Mouse (Mus musculus) hindbrain, embryonic 11.5 days (tissue): ENCODE measurements at regions not wholly inside any gene's neighbourhood (a gene's known extent, or its start where the extent isn't known, plus 50 kb on each side); places are given as distances from the start of the nearest gene placed in this dataset.

ENCODE experiments used
- ATAC-seq: fragments of 200-750 bp; cut with Nextera tagmentation; 2 replicates; pipeline ENCODE4 v1.8.0; 2017; ENCODE audit warnings: mild to moderate bottlenecking, moderate TSS enrichment, moderate library complexity; ENCODE audit not compliant: low FRiP score
- DNase-seq: peaks from one replicate; pipeline ENCODE4 v3.0.0-alpha.2; 2015; ENCODE audit warnings: low spot score
- H3K27ac ChIP-seq: fragments of 300-500 bp; sonication (generic); 2 replicates; pipeline ENCODE4 v1.5.1; 2014; ENCODE audit warnings: mild to moderate bottlenecking, low read depth, low read length
- H3K27me3 ChIP-seq: fragments of 300-500 bp; sonication (generic); 2 replicates; pipeline ENCODE4 v1.6.1; 2014; ENCODE audit warnings: mild to moderate bottlenecking, low read length, moderate library complexity, mixed read lengths; ENCODE audit not compliant: control insufficient read depth, insufficient read depth
- H3K36me3 ChIP-seq: fragments of 300-500 bp; sonication (generic); 2 replicates; pipeline ENCODE4 v1.6.1; 2014; ENCODE audit warnings: mild to moderate bottlenecking, low read length, moderate library complexity, mixed read lengths; ENCODE audit not compliant: control insufficient read depth, insufficient read depth
- H3K4me1 ChIP-seq: fragments of 300-500 bp; sonication (generic); replicated peaks from 2 replicates; pipeline ENCODE4 v1.6.1; 2014; ENCODE audit warnings: low read length, mixed read lengths; ENCODE audit not compliant: control insufficient read depth, insufficient read depth
- H3K4me2 ChIP-seq: fragments of 300-500 bp; sonication (generic); replicated peaks from 2 replicates; pipeline ENCODE4 v1.6.1; 2014; ENCODE audit warnings: mild to moderate bottlenecking, low read depth, low read length
- H3K4me3 ChIP-seq: fragments of 300-500 bp; sonication (generic); 2 replicates; pipeline ENCODE4 v1.5.1; 2014; ENCODE audit warnings: low read depth, low read length
- H3K9ac ChIP-seq: fragments of 300-500 bp; sonication (generic); 2 replicates; pipeline ENCODE4 v1.6.1; 2014; ENCODE audit warnings: low read depth, low read length
- H3K9me3 ChIP-seq: fragments of 300-500 bp; sonication (generic); 2 replicates; pipeline ENCODE4 v1.6.1; 2016; ENCODE audit warnings: low read length; ENCODE audit not compliant: control insufficient read depth
- WGBS: fragments of 180-500 bp; shearing (Covaris S2); extraction: QIAGEN DNeasy Blood & Tissue Kit; methylation state at CpG from one replicate; pipeline ENCODE4 v1.1.7; 2014; 5-methylcytosine and 5-hydroxymethylcytosine counted together

DNA sequence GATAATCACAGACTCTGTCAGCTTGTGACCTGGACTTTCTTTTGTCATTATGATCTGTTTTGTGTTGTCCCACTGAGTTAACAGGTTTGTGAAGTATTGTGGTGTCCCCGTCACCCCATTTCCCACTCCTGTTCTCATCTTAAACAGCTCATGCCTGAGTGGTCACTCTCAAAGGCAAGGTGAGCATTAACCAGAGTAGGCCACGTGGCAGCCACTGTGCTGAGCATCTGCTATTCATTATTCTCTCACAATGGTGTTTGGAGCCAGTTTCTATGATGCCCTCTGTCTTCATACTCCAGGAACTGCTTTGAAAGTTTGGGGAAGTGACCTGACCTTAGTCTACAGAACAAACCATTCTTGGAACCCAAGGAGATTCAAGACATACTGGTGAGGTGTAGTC is 198.9 kb upstream of the Gm37988 start:
- Histone ChIP-seq H3K27me3 (no peaks in the 10 kb centered on the region), H3K9ac (no peak overlapping the region), H3K4me3 (no peak overlapping the region), H3K4me2 (no peak overlapping the region), H3K36me3 (no peaks in the 10 kb centered on the region), H3K9me3 (no peaks in the 10 kb centered on the region), H3K27ac (no peak overlapping the region), H3K4me1 (no peaks in the 10 kb centered on the region)
- no peak for ATAC-seq
- no peak for DNase-seq
- 48% methylated on average over 2 of the region's 2 CpGs for WGBS

DNA sequence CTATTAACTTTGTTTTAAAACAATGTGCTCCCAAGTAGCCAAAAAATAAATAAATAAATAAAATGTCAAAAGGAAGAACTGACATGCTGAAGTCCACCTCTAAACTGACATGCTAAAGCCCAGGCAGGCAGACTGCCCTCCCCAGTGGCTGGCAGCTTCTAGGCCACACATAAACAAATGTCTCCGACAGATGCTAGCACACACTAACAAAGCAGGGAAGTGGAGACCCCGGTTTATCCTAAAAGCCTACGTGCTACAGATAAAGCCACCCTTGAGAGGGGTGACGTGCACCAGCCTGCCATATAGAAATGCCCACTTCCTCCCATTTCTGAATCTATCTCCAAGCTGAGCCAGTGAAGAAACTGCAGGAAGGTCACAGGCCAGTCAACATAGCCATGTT is 194.4 kb upstream of the Gm37988 start:
- WGBS: 86% methylated on average over 4 of the region's 4 CpGs
- H3K4me3 ChIP-seq: no peak overlapping the region
- no peak overlapping the region for H3K27ac ChIP-seq
- no peak overlapping the region for H3K9ac ChIP-seq
- no peak overlapping the region for H3K4me2 ChIP-seq
- no peak for DNase-seq
- no peak for ATAC-seq
- no peaks in the 10 kb centered on the region for H3K27me3 ChIP-seq
- H3K4me1 ChIP-seq: no peaks in the 10 kb centered on the region
- H3K9me3 ChIP-seq: no peaks in the 10 kb centered on the region
- no peaks in the 10 kb centered on the region for H3K36me3 ChIP-seq

DNA sequence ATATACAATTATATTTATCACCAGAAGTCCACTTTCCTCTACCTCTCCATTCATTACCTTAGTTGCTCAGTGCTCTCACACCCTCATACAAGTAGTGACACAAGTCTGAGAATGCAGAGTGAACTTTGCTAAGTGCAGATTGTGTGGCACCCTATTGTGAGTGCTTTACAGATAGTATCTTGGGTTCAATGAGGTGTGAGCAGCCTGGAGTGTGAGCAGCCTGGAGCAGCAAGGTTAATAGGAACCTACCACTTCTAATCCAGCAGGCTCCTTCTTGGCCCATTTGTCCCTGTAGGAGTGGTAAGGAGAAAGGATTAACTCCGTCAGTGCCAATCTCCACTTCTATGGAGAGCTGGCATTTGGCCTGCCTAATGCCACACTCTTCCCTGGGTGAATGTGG is 192.4 kb upstream of the Gm37988 start:
- no peak overlapping the region for H3K4me3 ChIP-seq
- DNase-seq (no peak), ATAC-seq (no peak)
- no peaks in the 10 kb centered on the region for H3K4me1 ChIP-seq
- no peak overlapping the region for H3K4me2 ChIP-seq
- no peak overlapping the region for H3K27ac ChIP-seq
- H3K9me3 ChIP-seq: no peaks in the 10 kb centered on the region
- no peaks in the 10 kb centered on the region for H3K27me3 ChIP-seq
- H3K36me3 ChIP-seq: no peaks in the 10 kb centered on the region
- no peak overlapping the region for H3K9ac ChIP-seq
- WGBS: 87% methylated on average over 1 of the region's 1 CpGs

DNA sequence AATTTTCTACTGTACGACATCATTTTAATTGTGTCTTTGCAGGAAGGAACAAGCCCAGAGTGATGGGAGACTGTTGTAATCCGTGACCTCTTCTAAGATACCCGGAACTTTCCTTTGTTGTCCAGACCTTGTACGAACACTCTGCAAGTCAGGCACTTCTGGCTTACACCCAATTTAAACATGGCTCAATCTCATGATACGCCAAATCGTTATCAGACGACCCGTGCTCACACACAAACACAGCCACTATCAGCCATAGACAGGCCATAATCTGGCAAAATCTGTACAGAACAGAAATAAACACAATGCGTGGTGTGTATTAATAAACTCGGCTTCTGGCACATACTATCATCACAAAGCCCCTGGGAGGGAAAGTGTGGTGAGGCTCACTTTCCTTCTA is 190.2 kb upstream of the Gm37988 start:
- Histone ChIP-seq H3K4me3 (no peak overlapping the region), H3K27ac (no peak overlapping the region), H3K9ac (no peak overlapping the region), H3K36me3 (no peaks in the 10 kb centered on the region), H3K9me3 (no peaks in the 10 kb centered on the region), H3K4me2 (no peak overlapping the region), H3K27me3 (no peaks in the 10 kb centered on the region), H3K4me1 (no peaks in the 10 kb centered on the region)
- DNase-seq (no peak), ATAC-seq (no peak)
- 88% methylated on average over 10 of the region's 10 CpGs for WGBS

DNA sequence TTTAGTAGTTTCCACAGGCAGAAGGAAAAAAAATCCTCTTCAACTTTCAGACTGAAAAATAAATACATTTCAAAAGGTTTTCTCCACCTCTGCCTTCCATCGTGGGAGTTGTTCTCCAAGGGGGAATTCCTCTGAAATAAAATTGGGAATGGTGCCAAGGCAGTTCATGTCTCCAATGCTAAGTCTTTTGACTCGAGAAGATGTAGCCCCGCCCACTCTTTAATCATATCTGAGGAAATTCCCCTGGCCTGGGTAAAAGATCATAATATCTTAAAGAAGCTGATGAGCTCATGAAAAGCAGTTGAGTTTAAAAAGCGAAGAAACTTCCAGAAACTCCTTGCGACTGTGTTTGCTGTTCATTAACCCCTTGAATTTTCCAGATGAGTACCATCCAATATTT is 185.3 kb upstream of the Gm37988 start:
- Histone ChIP-seq H3K9me3 (no peaks in the 10 kb centered on the region), H3K9ac (no peak overlapping the region), H3K27me3 (no peaks in the 10 kb centered on the region), H3K36me3 (no peaks in the 10 kb centered on the region), H3K27ac (no peak overlapping the region), H3K4me3 (no peak overlapping the region), H3K4me1 (no peaks in the 10 kb centered on the region), H3K4me2 (no peak overlapping the region)
- DNase-seq: no peak
- no peak for ATAC-seq
- WGBS: 85% methylated on average over 5 of the region's 5 CpGs

DNA sequence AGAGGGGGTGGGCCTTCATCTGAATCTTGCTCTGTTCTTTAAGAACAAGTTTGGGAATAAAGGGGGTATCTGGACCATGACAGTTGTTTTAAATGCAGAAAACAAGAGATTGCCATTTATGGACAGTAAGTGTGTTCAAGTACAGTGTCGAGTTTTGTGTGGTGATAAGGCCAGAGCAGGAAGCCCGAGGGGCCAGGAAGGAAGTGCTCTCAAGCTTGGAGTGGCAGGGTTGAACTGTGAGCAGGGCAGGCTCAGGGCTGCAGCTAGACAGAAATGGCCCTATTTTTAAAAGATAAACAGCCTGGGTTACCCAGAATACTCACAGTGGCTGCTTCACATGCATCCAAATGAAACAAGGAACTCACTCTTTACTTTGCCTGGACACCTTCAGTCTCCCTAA is 184.4 kb upstream of the Gm37988 start:
- ATAC-seq: no peak
- Histone ChIP-seq H3K36me3 (no peaks in the 10 kb centered on the region), H3K4me3 (no peak overlapping the region), H3K4me2 (no peak overlapping the region), H3K27ac (no peak overlapping the region), H3K9me3 (no peaks in the 10 kb centered on the region), H3K27me3 (no peaks in the 10 kb centered on the region), H3K9ac (no peak overlapping the region), H3K4me1 (no peaks in the 10 kb centered on the region)
- no peak for DNase-seq
- WGBS: 75% methylated on average over 2 of the region's 2 CpGs

DNA sequence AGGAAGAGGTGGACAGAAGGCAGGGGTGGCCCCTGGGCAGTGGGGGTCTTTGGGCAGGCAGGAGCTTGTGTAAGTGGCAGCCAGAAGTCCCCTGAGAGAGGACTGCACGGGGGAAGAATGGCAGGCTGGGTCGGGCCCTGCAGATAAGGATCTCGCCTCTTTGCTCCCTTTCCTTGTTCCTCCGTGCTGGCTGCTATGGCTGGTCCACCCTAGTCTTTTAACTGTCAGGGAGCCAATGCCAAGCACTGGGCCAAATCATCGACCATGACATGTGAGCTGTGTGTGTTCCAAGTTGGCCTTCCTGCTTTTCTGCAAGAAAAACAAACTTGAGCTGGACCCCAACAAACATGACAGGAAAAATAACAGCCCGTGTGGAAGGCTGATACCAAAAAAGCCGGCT is 153.8 kb upstream of the Gm37988 start:
- Histone ChIP-seq H3K4me3 (no peak overlapping the region), H3K27ac (no peak overlapping the region), H3K9ac (no peak overlapping the region), H3K4me1 (no peaks in the 10 kb centered on the region), H3K27me3 (no peaks in the 10 kb centered on the region), H3K4me2 (no peak overlapping the region), H3K9me3 (no peaks in the 10 kb centered on the region), H3K36me3 (no peaks in the 10 kb centered on the region)
- DNase-seq (no peak), ATAC-seq (no peak)
- 46% methylated on average over 7 of the region's 7 CpGs for WGBS

DNA sequence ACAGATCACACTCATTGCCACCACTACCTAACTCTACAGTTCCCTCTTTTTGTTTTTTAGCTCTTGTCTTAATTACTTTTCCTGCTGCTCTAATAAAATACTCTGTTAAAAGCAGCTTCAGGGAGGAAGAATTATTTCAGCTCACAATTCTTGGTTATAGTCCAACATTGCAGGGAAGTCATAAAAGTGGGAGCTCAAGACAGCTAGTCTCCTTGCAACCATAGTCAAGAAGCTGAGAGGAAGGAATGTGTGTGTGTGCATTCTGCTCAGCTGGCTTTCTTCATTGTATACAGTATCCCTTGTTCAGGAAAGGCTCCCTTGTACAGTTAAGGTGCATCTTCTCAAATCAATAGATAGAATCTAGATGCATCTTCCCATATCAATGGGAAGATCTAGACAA is 152.4 kb upstream of the Gm37988 start:
- H3K27ac ChIP-seq: no peak overlapping the region
- no peaks in the 10 kb centered on the region for H3K36me3 ChIP-seq
- DNase-seq (no peak), ATAC-seq (no peak)
- no peaks in the 10 kb centered on the region for H3K4me1 ChIP-seq
- no peaks in the 10 kb centered on the region for H3K9me3 ChIP-seq
- no peak overlapping the region for H3K4me2 ChIP-seq
- no peak overlapping the region for H3K4me3 ChIP-seq
- no peaks in the 10 kb centered on the region for H3K27me3 ChIP-seq
- no peak overlapping the region for H3K9ac ChIP-seq

DNA sequence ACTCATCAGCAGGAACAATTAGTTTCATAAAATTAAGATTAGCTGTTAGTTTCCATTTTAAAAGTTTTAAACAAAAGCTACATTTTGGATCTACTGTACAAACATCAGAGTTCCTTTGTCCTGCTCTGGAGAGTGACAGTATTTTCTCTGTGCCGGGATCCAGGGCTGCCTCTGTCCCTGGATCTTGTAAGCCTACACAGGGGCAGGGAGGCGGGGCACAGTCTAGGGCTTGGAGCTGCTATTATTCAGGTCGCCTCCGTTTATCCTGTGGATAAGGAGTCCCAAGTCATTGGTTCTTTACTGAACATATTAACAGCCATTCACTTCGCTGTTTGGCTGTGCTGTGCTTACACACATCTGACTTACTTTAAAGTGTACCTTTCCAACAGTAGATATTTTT is 150.8 kb upstream of the Gm37988 start:
- WGBS: 49% methylated on average over 5 of the region's 5 CpGs
- no peaks in the 10 kb centered on the region for H3K36me3 ChIP-seq
- H3K4me2 ChIP-seq: no peak overlapping the region
- DNase-seq (peak; percentile 5), ATAC-seq (no peak)
- H3K9me3 ChIP-seq: no peaks in the 10 kb centered on the region
- no peak overlapping the region for H3K27ac ChIP-seq
- H3K4me3 ChIP-seq: no peak overlapping the region
- H3K9ac ChIP-seq: no peak overlapping the region
- H3K4me1 ChIP-seq: no peaks in the 10 kb centered on the region
- H3K27me3 ChIP-seq: no peaks in the 10 kb centered on the region
